Mouse (Mus musculus): ENCODE results near the gene Pld4. TPM values are rescaled to one million over a fixed set of nuclear protein-coding genes. Genes with fewer than 3 reads are reported as not detected.

The Pld4 gene
- total RNA-seq (2023) = 24.4 TPM

DNA sequence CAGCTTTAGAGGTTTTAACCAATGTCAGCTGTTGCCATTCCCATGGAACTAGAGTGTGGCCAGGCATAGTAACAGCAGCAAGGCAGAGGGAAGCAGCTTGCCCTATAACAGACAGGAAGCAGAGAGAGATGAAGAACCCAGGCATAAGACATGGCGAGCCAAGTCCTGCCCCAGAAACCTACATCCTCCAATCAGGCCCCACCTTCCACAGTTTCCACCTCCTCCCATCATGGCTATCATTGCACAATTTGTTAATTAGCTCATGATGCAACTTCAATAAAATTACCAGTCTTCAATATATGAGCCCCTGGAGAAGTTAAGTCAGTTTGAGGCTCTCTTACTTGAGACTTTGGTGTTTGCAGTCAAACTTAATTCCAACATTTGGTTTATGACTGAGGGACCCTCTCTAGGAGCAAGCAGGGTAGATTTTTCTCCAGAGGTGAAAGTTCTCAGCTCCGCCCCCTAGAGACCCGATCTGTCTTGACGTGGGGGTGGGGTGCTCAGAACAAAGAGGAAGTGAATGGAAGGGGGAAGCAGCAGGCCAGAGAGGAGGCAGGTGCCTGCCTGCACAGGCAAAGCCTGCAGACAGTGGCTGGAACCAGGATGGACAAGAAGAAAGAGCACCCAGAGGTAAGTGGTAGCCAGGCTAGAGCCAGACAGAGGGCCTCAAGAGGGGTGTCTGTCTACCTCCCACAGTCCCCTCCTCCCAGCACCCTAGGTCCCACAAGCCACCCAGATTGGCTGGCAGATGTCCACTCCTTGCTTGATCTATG is at the start of gene Pld4:
Pld4 (plus strand) TSS at position 502 of the 773 bp plus-strand sequence.

DNA sequence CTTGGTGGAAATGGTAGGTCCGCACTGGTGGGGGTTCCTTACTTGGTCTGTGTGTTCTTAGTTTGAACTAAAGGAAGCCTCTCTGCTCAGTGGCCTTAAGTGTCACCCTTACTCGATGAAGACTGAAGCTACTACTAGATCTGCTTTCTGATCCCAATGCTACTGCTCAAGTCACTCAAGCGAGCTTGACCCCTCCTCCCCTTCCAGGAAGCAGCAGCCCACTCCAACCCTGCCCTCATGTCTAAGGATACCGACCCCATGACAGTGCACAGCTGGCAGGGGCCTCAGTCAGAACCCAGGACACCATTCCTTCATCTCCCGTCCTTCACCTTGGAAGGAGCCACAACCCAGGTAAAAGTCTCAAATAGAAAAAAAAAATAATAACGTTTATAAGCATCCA is 40.2 kb upstream of the Pld4 start, which contains the start of gene Cep170b:
Cep170b (plus strand) TSS at position 240 of the 400 bp plus-strand sequence.

DNA sequence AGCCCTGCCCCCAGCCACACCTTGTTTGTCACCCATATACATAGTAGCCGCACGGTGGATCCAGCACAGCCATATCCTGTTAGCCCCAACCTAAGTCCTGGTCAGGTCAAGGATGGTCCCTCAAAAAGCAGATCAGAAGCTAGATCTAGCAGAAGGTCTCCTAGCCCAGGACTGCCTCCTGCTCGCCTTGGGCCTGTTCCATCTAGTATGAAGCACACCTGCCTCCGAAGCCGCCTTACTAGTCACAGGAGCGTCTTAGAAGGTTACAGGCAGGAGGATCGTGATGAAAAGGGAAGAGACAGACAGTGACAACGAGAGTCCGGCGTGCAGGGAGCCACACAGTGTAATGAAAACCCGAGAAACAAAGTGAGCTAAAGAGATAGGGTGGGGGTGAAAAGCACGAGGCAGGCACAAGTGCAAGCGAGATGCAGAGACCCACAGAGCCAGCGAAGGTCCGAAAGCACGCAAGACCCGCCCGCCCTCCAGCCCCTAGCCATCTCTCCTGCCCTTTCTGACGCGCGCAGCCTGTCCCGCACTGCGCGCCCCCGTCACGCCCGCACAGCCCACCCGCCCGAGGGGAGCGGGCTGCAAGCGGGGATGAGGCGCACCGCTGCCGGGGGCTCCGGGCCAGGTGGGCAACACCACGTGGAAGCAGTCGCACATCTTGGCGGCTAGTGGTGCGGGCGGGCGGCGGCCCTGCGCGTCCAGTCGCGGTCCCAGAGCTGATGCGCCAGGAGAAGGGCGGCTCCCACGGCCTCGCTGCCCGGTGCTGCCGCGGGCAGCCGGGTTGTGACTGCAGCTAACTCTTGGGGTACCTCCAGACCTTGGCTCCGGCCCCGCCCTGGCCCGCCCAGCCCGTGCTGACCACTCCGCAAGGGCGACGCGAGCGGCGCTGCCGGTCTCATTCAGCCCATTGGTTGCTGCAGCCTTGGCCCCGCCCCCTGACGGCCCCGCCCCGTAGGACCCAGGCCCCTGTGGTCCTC is 41.7 kb downstream of the Pld4 start, which contains the start of gene Ahnak2:
Ahnak2 (minus strand) TSS at position 794 of the 983 bp plus-strand sequence.

DNA sequence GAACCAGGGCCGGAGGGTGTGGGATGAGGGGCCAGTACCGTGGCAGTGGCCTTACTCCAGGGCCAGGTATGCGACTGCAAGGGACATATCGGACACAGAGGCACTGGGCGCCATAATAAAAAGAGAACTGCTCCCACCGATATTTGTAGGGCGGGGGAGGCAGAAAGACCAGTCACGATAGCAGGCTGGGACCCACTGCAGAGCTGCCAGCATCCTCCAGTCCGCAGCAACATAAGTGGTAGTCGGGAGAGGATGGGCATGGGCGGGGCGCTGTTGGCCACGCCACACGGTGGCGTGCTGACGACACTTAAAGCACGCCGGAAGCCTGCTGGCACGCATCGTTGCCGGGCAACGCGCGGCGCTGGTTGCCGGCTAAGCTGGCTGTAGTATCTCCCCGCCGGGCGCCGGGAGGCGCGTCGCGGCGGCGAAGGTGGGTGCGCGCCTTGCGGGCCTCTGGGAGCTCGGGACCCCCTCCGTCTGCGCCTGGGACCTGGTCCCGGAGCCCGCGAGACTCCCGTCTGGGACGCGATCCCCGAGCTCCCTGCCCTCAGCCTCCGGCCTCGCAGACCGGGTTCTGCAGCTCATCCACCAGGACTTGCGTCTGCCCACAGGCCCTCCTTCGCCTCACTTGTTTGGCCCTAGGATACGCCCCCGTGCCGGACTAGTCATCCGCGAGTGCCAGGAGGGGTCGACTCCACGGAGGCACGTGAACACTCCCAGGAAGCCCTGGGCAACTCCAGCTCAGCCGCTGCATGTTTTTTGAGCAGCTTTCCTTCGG is 48.3 kb downstream of the Pld4 start, which contains the start of gene Clba1:
Clba1 (plus strand) TSS at position 351 of the 778 bp plus-strand sequence.

Other genes with a start within 250 kb of the Pld4 start
- not detected for gene Tmem179, start 243.9 kb upstream of the Pld4 start, total RNA-seq (2023)
- 87.6 TPM for gene Inf2, start 171.9 kb upstream of the Pld4 start, total RNA-seq (2023)
- 1.5 TPM for gene Adssl1, start 140.6 kb upstream of the Pld4 start, total RNA-seq (2023)
- 20.4 TPM for gene Siva1, start 116.0 kb upstream of the Pld4 start, total RNA-seq (2023)
- 74.5 TPM for gene Akt1, start 85.8 kb upstream of the Pld4 start, total RNA-seq (2023)
- 3.1 TPM for gene Zbtb42, start 81.8 kb upstream of the Pld4 start, total RNA-seq (2023)
- 10.2 TPM for gene Cep170b, start 40.2 kb upstream of the Pld4 start, total RNA-seq (2023)
- not detected for gene Ahnak2, start 42.0 kb downstream of the Pld4 start, total RNA-seq (2023)
- not detected for gene Clba1, start 48.3 kb downstream of the Pld4 start, total RNA-seq (2023)
- gene Cdca4, start 68.8 kb downstream of the Pld4 start, total RNA-seq (2023) = 33.8 TPM
- gene Gpr132, start 107.6 kb downstream of the Pld4 start, total RNA-seq (2023) = 227 TPM
- gene Jag2, start 169.1 kb downstream of the Pld4 start, total RNA-seq (2023) = 8.6 TPM
- 19.4 TPM for gene Nudt14, start 181.5 kb downstream of the Pld4 start, total RNA-seq (2023)
- 33.3 TPM for gene Btbd6, start 215.8 kb downstream of the Pld4 start, total RNA-seq (2023)
- gene Brf1, start 240.0 kb downstream of the Pld4 start, total RNA-seq (2023) = 200 TPM